Mouse (Mus musculus): ENCODE data around the gene Dctn2.
"Not testable (repeated sequence)": the region's sequence is repeated elsewhere in the genome, so short reads cannot be mapped to it uniquely, and the experiment has no call there.

Gene Dctn2

DNA sequence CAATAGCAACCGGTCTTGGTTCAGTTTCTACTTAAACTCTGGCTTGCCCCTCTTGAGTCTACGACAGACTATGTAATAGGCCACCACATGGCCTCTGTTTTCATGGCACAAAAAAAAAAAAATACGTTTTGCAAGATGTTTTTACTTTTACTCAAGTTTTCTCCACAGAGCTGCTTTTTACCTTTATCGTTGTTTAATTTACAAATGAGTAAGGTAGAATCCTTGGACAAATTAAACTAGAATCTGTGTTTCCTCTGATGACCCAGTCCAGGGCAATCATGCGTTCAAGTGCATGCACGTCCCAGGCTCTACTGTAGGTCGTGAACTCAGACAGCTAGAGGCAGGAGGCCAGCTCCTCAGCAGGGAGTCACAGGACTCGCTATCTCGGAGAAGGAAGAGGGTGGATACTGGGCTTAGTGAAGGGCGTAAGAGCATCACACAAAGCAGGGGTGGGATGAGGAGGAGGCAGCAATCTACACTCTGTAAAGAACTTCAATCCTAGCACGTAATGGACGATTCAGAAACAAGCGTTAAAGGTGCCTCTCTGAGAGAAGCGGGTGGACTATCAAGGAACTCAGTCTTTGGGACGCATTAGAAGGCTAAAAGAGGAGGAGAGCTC lies 23.5 kb downstream of the Dctn2 start:
- peak in 1 of 2 experiments; percentile 39 for DNase-seq (ENCODE audit: low spot score in 2 of 2)

DNA sequence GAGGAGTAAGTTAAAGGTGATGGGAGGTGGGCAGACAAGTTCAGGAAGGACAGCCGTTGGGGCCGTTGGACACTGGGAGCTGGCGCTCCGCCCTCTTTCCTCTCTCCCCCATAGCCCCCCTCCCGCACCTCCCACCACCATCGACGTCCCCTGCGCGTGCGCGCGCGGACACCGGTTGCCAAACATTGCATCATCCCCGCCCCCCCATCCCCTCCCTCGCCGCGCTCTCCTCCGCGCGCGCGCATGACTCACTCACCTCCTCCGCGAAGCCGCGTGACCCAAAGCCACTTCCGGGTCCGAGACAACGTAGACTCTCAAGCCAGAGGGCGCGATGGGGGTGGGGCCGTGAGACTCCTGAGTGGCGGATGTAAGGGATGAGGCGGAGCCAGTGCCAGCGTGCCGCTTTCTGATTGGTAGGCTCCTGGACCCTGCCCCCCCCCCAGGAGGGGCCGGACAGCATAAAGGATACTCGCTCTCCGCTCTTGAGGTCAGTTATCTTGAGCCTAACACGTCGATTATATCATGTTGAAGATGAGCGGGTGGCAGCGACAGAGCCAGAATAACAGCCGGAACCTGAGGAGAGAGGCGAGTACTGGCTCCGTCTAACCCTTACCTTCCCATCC lies 24.2 kb downstream of the Dctn2 start:
- peak; percentile 99 to 100 for DNase-seq (ENCODE audit: low spot score in 2 of 2)

DNA sequence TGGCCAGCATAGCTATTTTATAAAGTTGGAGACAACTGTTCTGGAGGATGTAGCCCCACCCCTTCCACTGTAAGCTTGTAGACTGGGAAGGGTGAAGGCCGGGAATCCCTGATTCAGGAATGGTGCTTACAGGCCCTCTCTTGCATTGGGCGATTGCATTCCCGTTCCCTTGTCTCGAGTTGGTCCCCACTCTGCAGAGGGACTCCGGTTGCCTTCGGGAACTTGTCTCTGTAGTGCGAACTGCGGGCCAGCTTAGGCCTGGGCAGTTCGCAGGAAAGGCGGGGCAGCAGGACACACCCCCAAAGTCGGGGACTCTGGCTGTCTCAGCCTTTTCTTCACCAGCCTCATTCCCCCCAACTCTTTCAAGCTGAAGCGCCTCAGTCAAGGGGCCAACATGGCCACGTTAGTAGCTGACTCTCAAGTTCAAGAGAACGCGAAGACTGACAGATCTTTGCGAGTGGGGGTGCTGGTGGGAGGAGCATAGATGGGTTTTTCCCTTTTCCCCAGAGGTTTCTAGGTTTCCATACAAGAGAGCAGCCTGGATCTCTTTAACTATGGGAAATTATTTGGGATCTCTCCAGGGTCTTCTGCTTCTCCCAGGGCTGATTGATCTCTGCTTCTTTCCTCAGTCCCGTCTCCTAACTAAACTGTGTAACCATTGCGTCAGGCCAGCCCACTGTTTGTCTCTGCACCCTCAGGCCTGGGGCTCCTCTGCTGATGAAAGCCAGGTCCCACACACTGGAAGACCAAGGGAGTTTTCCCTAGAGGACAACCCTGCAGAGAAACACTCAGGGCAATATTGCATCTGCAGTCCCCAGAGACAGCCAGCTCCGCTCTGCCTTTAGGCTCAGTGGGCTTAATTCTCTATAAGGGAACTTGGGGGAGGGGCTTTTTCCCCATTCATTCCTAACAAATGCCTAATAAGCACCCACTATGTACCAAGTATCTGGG lies 25.0 kb downstream of the Dctn2 start:
- DNase-seq (ENCODE audit: low spot score in 2 of 2): no peak

DNA sequence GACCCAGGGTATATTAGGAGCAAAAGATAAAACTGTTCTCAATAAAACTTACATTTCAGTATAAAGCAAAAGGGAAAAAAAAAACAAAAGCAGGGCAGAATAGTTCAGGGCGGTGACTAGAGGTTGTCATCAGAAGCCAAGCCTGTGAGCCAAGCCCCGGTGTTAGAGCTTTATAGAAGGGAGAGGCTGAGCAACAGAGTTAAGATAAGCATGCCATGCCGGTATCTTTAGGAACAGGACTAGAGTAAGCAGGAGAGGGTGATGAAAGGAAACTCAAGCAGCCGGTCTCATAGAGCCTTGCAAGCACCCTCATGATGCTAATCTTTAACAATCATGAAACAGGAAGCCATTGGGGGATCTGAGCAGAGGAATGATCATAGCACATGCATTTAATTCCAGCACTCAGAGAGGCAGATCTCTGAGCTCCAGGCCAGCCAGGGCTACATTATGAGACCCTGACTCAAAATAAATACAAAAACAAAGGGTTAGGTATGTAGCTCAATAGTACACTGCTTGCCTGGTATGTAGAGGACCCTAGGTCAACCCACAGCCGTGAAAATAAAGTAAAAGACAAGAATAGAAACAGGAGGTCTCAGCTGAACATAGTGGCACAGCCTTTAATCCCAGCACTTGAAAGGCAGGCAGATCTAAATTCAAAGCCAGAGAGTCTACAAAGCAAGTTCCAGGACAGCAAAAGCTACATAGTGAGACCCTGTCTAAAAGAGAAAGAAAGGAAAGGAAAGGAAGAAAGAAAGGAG lies 25.9 kb downstream of the Dctn2 start:
- no peak for DNase-seq (ENCODE audit: low spot score in 2 of 2)

DNA sequence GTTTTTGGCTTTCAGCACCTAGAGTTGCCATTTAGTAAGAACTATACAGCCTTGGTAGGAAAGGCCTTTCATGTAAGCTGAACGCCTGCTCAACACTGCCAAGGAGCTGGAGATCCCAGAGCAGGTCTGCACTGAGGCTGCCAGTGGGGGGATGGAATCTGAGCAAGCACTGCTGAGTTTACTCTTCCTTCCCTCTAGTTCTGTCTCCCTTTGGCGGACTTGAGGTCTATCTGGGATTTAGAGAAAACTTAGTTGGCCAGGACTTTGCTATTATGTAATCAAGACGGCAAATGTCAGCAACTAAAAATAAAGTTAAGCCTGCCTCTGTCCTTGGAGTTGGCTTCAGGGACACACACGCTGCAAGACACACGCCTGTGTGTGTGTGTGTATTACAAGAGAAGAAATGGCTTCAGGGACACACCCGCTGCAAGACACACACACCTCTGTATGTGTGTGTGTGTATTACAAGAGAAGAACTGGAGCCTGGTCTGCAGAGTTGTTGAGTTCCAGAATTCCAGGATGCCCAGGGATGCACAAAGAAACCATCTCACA lies 26.9 kb downstream of the Dctn2 start:
- no peak for DNase-seq (ENCODE audit: low spot score in 2 of 2)

DNA sequence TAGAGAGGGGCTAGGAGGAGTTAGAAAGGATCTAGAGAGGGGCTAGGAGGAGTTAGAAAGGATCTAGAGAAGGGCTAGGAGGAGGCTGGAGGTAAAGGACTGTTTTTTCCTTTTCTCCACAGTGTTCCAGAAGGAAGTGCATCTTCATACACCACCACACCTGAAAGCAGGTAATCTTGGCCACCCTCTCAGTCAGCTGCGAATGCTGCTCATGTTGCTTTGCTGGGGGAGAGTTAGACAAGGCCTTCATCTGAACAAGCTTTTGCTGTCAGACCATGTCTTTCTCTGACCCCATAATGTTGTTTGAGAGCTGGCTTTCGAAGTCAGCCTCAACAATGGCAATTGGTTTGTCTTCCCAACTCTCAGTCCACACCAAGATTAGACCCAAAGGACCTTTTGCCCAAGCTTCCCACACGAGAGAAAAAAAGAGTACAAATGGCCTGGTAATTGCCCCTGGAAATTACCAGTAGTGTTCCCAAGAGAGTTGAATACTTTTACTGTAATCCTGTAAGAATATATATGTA lies 27.5 kb downstream of the Dctn2 start:
- no peak for DNase-seq (ENCODE audit: low spot score in 2 of 2)

DNA sequence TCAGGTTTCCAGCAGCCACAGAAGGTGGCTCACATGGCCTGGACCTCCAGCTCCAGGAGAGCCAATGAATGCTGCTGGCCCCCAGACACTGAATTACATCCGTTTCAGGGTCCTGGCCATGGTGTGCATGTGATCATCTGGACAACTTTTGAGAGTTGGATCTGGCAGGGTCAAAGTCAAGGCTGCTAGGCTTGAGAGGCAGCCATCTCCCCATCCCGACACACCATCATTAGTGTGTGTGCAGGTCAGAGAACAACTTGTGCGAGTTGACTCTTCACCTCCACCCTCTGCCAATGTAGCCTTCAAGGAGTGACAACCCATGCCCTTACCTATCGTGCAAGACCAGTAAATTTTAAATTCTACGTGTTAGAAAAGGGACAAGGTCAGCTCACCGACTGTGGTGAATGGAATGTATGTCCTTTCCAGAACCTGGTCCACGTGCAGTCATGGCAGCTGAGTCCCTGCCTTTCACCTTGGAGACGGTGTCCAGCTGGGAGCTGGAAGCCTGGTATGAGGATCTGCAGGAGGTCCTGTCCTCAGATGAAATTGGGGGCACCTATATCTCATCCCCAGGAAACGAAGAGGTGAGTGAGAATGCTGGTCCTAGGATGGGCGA lies 28.8 kb downstream of the Dctn2 start:
- DNase-seq (ENCODE audit: low spot score in 2 of 2): no peak

DNA sequence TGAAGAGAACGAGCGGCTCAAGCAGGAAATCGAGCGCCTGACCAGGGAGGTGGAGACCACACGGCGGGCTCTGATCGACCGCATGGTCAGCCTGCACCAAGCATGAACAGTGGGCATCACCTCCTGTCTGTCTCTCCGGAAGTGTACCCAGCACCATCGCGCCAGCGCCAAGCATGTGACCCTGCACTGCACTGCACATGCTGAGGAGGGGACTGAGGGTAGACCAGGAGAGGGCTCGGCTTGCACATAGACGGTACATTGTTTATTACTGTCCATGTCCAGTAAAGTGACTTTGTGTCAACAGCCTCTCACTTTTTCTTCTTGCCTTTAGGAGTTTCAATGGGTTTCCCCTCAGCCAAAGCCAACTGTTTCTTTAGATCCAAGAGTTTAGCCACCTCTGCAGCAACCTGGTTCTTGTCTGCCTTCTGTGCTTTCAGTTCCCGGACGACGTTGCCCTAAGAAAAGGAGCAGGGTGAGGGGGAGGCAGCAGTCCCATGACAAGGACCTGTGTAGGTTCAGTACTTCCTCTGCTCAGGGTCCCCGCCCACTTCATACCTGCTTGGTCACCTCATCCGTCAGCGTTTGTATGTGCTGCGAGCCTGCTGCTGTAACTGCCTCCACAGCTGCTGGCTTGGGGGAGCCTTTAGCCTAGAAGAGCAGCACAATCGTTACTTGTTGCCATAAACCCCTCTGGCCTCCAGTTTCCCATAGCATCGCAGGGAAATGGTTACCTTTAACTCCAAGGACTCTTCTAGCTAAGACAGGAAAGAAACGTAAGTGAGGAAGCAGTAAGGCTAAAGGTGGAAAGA lies 30.0 kb downstream of the Dctn2 start:
- no peak for DNase-seq (ENCODE audit: low spot score in 2 of 2)

DNA sequence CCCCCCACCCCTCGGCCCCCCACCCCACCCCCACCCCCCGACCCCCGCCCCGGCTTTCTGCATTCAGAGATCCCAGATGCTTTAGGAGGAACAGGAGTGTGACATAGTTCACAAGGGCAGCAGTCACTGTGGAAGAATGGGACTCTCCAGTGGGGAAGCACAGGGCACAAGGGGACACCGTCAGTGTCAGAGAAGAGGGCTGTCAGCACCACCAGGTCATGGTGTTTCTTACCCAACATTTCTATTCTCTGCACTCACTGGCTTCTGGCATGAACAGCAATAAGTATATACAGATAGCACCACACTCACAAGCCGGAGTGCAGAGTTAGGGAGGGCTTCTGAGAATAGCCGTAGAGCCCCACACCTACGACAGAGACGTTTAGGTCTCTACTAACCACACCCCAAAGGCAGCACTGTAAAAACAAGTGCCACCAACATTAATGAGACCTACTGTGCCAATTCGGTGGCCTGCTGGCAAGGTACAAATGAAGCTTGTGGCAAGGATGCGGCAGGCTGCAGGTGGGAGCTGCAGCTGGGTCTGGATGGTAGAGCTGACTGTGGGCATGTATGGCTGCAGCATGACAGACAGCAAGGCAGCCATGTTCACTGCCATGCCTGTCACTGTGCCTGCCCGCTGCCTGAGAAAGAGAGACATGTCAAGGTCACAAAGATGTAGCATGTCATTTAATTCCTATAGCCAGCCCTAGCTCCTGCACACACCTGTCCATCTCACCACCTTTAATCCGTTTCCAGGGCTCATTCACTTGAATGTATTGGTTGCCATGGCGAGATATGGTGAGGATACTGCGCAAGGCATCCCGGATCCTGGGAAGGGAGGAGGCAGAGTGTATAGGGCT lies 31.1 kb downstream of the Dctn2 start:
- DNase-seq (ENCODE audit: low spot score in 2 of 2): no peak

DNA sequence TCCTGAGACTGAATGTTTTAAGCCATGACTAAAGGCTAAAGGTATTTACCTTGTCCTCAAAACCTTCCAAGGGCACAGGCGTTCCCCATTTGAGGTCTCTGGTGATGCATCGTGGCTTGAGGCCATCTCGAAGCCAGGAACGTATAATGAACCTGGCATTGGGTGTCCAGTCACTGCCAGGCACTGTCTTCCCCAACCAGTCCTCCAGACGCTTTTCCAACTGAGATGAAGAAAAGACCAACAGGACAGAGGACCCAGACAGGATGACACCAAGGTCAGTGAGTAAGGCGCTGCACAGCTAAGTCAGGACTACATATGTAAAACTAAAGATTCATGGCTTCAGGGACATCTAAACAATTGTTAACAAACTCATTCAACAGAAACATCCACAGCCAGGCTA lies 34.2 kb downstream of the Dctn2 start:
- DNase-seq (ENCODE audit: low spot score in 2 of 2): no peak

DNA sequence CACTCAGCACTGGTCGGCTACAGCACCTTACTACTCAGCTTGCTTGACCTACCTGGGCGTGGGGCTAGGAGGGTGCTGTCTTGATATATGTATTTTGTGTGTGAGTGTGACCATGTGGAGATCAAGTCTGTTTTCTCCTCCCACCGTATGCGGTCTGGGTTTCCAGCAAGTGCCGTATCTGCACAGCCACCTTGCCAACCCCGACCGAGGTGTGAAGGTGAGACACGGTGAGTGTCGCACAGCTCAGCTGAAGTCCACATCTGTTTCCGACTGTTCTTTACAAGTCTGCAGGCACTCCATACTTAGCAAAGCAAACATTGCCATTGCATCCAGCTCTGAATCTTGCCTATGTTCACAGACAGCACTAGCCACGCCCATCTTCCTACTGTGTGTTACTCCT lies 37.0 kb downstream of the Dctn2 start:
- no peak for DNase-seq (ENCODE audit: low spot score in 2 of 2)

DNA sequence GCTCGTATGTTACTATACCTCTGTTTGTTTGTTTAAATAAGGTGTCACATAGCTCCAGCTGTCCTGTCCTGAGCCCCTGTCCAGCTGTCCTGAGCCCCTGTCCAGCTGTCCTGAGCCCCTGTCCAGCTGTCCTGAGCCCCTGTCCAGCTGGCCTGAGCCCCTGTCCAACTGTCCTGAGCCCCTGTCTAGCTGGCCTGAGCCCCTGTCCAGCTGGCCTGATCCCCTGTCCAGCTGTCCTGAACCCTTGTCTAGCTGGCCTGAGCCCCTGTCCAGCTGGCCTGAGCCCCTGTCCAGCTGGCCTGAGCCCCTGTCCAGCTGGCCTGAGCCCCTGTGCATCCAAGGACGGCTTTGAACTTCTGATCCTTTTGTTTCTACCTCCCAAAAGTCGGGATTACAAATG lies 43.0 kb downstream of the Dctn2 start:
- not testable (repeated sequence) for DNase-seq (ENCODE audit: low spot score in 2 of 2)

DNA sequence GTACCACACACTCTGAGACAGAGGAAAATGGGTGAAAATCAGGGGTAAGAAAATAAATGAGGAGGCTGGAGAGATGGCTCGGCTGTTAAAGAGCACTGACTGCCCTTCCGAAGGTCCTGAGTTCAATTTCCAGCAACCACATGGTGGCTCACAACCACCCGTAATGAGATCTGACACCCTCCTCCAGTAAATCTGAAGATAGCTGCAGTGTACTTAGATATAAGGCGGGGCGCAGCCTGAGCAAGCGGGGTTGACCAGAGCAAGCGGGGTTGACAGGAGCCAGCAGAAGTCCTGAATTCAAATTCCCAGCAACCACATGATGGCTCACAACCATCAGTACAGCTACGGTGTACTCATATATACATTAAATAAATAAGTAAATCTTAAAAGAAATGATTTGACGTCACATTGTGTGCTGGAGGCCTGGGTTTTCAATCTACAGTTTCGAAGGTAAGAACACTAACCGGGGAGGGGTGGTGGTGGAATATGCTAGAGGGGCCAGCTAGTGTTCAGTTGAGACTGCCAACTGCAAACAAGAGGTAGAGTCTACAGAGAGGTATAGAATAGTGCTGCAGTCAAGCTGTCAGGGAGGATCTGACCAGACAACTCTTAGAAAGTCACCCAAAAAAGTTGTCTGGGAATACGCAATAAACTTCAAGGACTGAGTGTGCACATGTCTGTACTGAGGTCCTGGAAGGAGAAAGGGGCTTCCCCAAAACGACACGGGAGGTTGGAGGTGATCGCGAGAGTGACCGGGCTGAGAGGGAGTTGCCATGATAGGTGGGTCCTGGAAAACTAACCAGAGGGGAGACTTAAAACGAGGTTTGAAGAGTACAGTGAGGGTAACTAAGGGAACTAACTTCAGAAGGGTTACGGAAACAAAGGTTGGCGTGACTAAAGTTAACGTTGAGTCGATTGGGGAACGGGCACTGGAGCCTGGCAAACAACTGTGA lies 44.6 kb downstream of the Dctn2 start:
- DNase-seq (ENCODE audit: low spot score in 2 of 2): no peak

DNA sequence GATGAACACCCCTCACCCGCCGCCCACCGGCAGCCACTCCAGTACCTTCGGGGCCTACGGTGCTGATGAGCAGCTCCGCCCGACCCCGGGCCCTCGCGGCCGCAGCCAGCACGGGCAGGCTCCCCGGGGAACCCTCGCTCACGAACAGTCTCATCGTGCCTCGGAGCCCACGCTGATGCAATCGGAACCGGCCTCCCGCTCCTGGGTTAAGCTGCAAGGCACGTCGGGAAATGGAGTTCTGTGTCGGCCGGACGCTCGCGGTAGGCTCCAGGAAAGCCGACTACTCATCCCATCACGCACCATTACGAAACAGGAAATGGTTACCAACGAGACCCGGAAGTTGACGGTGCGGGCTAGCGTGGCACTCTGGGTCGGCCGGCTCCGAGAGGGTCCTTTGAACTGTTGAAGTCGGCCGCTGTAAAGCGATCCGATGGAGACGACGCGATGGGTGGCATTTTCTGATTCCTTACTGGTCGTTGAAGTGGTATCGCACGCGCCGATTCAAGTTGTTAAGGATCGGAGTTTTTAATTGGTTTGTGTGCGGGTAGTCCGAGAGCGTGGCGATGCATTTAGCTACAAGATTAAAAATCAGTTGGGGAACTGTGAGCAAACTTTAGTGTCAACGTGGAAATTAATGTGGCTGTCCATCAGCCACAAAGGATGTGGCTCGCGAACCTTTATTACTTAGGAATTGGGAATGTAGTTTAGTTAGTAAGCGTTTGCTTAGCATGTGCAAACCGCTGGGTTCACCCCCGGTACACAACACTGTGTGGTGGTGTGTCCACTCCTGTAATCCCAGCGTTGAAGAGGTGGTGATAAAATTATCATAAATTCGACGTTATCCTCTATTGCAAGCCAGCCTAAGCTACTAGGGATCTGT lies 45.5 kb downstream of the Dctn2 start, which contains the start of gene Mars:
Gene Mars, minus strand, starts transcription at position 311 of the 880 bp plus-strand sequence.
- DNase-seq (ENCODE audit: low spot score in 2 of 2): peak; percentile 94 to 97

DNA sequence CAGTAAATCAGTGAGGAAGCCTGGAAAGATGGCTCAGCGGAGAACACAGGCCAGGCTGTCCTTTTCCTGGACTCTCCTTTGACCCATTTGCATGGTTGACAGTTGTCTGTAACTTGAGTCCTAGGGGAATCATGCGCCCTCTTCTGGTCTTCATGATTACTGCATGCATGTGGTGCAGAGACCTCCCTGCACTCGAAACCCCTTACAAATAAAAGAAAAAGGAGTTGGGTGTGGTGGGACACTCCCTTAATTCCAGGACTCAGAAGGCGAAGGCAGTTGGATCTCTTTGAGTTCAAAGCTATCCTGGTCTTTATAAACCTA lies 46.1 kb downstream of the Dctn2 start:
- DNase-seq (ENCODE audit: low spot score in 2 of 2): peak; percentile 75 to 80

DNA sequence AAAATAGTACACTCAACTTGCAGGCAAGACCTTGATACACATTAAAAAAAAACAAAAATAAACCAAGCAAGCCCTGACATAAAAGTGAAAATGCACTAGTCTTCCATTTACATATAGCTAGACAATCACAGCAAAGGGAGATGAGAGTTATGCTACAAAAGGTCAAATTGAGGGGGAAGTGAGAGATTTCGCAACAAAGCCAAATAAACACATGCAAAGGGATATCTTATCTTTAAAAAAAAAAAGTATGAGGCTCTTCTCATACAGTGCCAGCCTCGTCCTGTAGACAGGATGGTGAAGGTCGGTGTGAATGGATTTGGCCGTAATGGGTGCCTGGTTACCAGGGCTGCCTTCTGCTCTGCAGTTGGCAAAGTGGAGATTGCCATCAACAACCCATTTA lies 46.7 kb downstream of the Dctn2 start:
- no peak for DNase-seq (ENCODE audit: low spot score in 2 of 2)

DNA sequence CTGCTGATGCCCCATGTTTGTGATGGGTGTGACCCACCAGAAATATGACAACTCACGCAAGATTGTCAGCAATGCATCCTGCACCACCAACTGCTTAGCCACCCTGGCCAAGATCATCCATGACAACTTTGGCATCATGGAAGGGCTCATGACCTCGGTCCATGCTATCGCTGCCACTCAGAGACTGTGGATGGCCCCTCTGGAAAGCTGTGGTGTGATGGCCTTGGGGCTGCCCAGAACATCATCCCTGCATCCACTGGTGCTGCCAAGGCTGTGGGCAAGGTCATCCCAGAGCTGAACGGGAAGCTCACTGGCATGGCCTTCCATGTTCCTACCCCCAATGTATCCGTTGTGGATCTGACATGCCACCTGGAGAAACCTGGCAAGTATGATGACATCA lies 47.3 kb downstream of the Dctn2 start:
- not testable (repeated sequence) for DNase-seq (ENCODE audit: low spot score in 2 of 2)
